Mouse (Mus musculus): ENCODE results near the gene Maml2.

Maml2 gene

GRCm38 (mm10) chr9:13446236-13446635 is 148.5 kb downstream of the Maml2 start:
- in situ Hi-C loops (cut with MboI, MseI), result no loop called here

- in situ Hi-C loops (cut with MboI, MseI), result no loop called here
These were observed 149.0 kb downstream of the Maml2 start, which contains the start of gene Gm17571 for GRCm38 (mm10) chr9:13446703-13447285. Gene Gm17571, minus strand, starts transcription at chr9:13446753.

- in situ Hi-C loops (cut with MboI, MseI), result no loop called here
These were observed 151.0 kb downstream of the Maml2 start for GRCm38 (mm10) chr9:13448716-13449115.

GRCm38 (mm10) chr9:13454651-13455123 is 156.9 kb downstream of the Maml2 start:
- in situ Hi-C loops (cut with MboI, MseI), result no loop called here

GRCm38 (mm10) chr9:13455231-13455630 is 157.5 kb downstream of the Maml2 start:
- in situ Hi-C loops (cut with MboI, MseI), result no loop called here

- in situ Hi-C loops (cut with MboI, MseI), result no loop called here
These were observed 160.0 kb downstream of the Maml2 start for GRCm38 (mm10) chr9:13457774-13458173.

GRCm38 (mm10) chr9:13459371-13459770 is 161.6 kb downstream of the Maml2 start:
- in situ Hi-C loops (cut with MboI, MseI), result no loop called here

- in situ Hi-C loops (cut with MboI, MseI), result no loop called here
These were observed 162.3 kb downstream of the Maml2 start for GRCm38 (mm10) chr9:13460012-13460411.

- in situ Hi-C loops (cut with MboI, MseI), result no loop called here
These were observed 163.2 kb downstream of the Maml2 start for GRCm38 (mm10) chr9:13460926-13461325.

GRCm38 (mm10) chr9:13465358-13466020 is 167.7 kb downstream of the Maml2 start:
- in situ Hi-C loops (cut with MboI, MseI), result no loop called here

GRCm38 (mm10) chr9:13466351-13466750 is 168.6 kb downstream of the Maml2 start:
- in situ Hi-C loops (cut with MboI, MseI), result no loop called here

- in situ Hi-C loops (cut with MboI, MseI), result no loop called here
These were observed 169.1 kb downstream of the Maml2 start for GRCm38 (mm10) chr9:13466816-13467215.

GRCm38 (mm10) chr9:13467745-13468144 is 170.0 kb downstream of the Maml2 start:
- in situ Hi-C loops (cut with MboI, MseI), result no loop called here

- in situ Hi-C loops (cut with MboI, MseI), result no loop called here
These were observed 171.0 kb downstream of the Maml2 start for GRCm38 (mm10) chr9:13468778-13469177.

- in situ Hi-C loops (cut with MboI, MseI), result no loop called here
These were observed 172.3 kb downstream of the Maml2 start for GRCm38 (mm10) chr9:13470013-13470412.

- in situ Hi-C loops (cut with MboI, MseI), result no loop called here
These were observed 177.2 kb downstream of the Maml2 start for GRCm38 (mm10) chr9:13474951-13475350.

GRCm38 (mm10) chr9:13479275-13479674 is 181.5 kb downstream of the Maml2 start:
- in situ Hi-C loops (cut with MboI, MseI), result no loop called here

- in situ Hi-C loops (cut with MboI, MseI), result no loop called here
These were observed 185.7 kb downstream of the Maml2 start for GRCm38 (mm10) chr9:13483199-13484068.

GRCm38 (mm10) chr9:13484267-13485240 is 186.8 kb downstream of the Maml2 start:
- in situ Hi-C loops (cut with MboI, MseI), result no loop called here

- in situ Hi-C loops (cut with MboI, MseI), result no loop called here
These were observed 188.2 kb downstream of the Maml2 start for GRCm38 (mm10) chr9:13485914-13486313.

GRCm38 (mm10) chr9:13491107-13491506 is 193.3 kb downstream of the Maml2 start:
- in situ Hi-C loops (cut with MboI, MseI), result no loop called here

Measured in regulatory T cell (primary cell).